Mouse (Mus musculus) neural tube, embryonic 13.5 days (tissue): ENCODE measurements at regions not wholly inside any gene's neighbourhood (a gene's known extent, or its start where the extent isn't known, plus 50 kb on each side); places are given as distances from the start of the nearest gene placed in this dataset.

ENCODE experiments used
- ATAC-seq: fragments of 200-750 bp; cut with Nextera tagmentation; 2 replicates; pipeline ENCODE4 v1.8.0; 2017; ENCODE audit warnings: low read depth, mild to moderate bottlenecking, moderate TSS enrichment, moderate library complexity
- H3K27ac ChIP-seq: fragments of 300-500 bp; sonication (generic); replicated peaks from 2 replicates; pipeline ENCODE4 v1.5.1; 2015; ENCODE audit warnings: moderate library complexity, mild to moderate bottlenecking, inconsistent platforms
- H3K27me3 ChIP-seq: fragments of 300-500 bp; sonication (generic); 2 replicates; pipeline ENCODE4 v1.6.1; 2015; ENCODE audit warnings: mild to moderate bottlenecking, inconsistent platforms
- H3K36me3 ChIP-seq: fragments of 300-500 bp; sonication (generic); 2 replicates; pipeline ENCODE4 v1.6.1; 2015; ENCODE audit warnings: mild to moderate bottlenecking, inconsistent platforms
- H3K4me1 ChIP-seq: fragments of 300-500 bp; sonication (generic); replicated peaks from 2 replicates; pipeline ENCODE4 v1.6.1; 2015; ENCODE audit warnings: inconsistent platforms
- H3K4me2 ChIP-seq: fragments of 300-500 bp; sonication (generic); 2 replicates; pipeline ENCODE4 v1.6.1; 2015; ENCODE audit warnings: inconsistent platforms, mild to moderate bottlenecking, moderate library complexity
- H3K4me3 ChIP-seq: fragments of 300-500 bp; sonication (generic); 2 replicates; pipeline ENCODE4 v1.5.1; 2015; ENCODE audit warnings: mild to moderate bottlenecking, inconsistent platforms
- H3K9ac ChIP-seq: fragments of 300-500 bp; sonication (generic); 2 replicates; pipeline ENCODE4 v1.6.1; 2015; ENCODE audit warnings: moderate library complexity, mild to moderate bottlenecking, inconsistent platforms
- H3K9me3 ChIP-seq: fragments of 300-500 bp; sonication (generic); 2 replicates; pipeline ENCODE4 v1.6.1; 2016; ENCODE audit warnings: inconsistent platforms
- WGBS: fragments of 180-500 bp; shearing (Covaris S2); methylation state at CpG from one replicate; pipeline ENCODE4 v1.1.7; 2015; 5-methylcytosine and 5-hydroxymethylcytosine counted together

DNA sequence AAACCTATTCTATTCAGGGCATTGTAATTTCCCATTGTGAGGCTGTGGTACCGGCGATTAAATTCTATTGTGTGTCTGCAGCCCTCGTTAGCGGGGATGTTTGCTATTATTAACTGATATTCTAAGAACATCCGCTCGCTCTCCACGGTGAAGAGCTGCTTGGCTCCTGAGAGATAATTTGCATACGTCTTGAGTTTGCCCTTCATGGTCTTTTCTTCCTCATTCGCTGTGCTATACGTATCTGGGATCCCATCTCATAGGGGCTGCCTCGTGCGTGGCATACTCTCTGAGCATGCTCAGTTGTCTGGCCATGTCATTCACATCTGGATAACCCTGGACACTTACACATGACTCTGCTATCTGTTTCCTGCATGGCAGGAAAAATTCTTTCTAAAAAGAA lies 275.7 kb downstream of the Gm11011 start:
- H3K4me1 ChIP-seq = peaks cover 18% of the 10 kb centered on the region; the same call in 1 of the 2 replicates
- H3K27me3 ChIP-seq = no peaks in the 10 kb centered on the region
- no peak overlapping the region for H3K4me2 ChIP-seq
- no peak overlapping the region for H3K4me3 ChIP-seq
- H3K9me3 ChIP-seq = no peaks in the 10 kb centered on the region
- ATAC-seq = no peak
- no peaks in the 10 kb centered on the region for H3K36me3 ChIP-seq
- H3K27ac ChIP-seq = 0 out of 2 replicates have a peak overlapping the region, but pooled peaks have one; percentile 28
- WGBS = 56% methylated on average over 12 of the region's 12 CpGs
- H3K9ac ChIP-seq = no peak overlapping the region

GRCm38 (mm10) chr2:169311356-169311755 lies 276.2 kb downstream of the Gm11011 start:
- Histone ChIP-seq H3K27ac (0 out of 2 replicates have a peak overlapping the region, but pooled peaks have one; percentile 28), H3K9me3 (no peaks in the 10 kb centered on the region), H3K4me2 (no peak overlapping the region), H3K9ac (no peak overlapping the region), H3K4me1 (peaks cover 18% of the 10 kb centered on the region; the same call in 1 of the 2 replicates), H3K27me3 (no peaks in the 10 kb centered on the region), H3K4me3 (no peak overlapping the region), H3K36me3 (no peaks in the 10 kb centered on the region)
- no peak for ATAC-seq
- 81% methylated on average over 4 of the region's 4 CpGs for WGBS

DNA sequence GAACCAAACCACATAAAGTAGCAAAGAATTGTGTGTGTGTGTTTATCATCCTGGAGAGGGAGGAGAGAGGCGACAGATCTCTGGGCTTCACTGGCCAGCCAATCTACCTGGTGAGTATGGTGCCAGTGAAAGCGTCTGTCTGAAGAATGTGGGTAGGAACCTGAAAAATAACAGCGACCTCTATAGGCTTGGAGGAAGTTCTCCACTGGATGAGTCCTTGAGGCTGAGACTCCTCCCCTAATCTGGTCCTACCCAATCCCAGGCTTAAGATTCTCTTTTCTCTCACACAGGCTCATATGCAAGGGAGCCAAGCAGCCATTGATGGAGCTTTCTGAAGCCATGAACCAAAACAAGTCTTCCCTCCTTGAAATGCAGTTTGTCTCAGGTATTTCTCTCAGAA lies 283.2 kb downstream of the Gm11011 start:
- Histone ChIP-seq H3K9ac (no peak overlapping the region), H3K27ac (no peak overlapping the region), H3K4me1 (peaks cover 16% of the 10 kb centered on the region), H3K4me2 (no peak overlapping the region), H3K27me3 (no peaks in the 10 kb centered on the region), H3K4me3 (no peak overlapping the region), H3K36me3 (no peaks in the 10 kb centered on the region), H3K9me3 (no peaks in the 10 kb centered on the region)
- no peak for ATAC-seq
- WGBS = 85% methylated on average over 3 of the region's 3 CpGs

DNA sequence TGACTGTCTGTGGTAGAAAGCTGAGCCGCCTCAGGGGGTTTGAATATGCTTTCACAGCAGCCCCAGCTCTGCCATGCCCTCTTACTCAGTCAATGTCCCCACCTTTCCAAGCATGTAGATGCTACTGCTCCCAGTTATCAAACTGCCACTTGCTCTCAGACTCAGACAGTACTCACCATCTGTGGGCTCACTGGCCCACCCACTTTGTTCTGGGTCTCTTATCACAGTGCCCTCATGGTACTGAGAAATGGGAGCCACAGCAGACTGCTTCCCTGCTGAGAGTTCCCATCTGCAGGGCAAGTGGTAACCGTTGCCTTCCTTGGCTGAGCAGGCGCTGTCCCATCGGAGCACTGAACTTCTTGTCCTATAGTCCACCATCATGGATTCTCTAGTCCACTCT lies 286.6 kb downstream of the Gm11011 start:
- no peak overlapping the region for H3K4me3 ChIP-seq
- H3K9ac ChIP-seq = no peak overlapping the region
- peaks cover 35% of the 10 kb centered on the region for H3K4me1 ChIP-seq
- H3K4me2 ChIP-seq = no peak overlapping the region
- no peaks in the 10 kb centered on the region for H3K36me3 ChIP-seq
- WGBS = 77% methylated on average over 4 of the region's 4 CpGs
- no peaks in the 10 kb centered on the region for H3K27me3 ChIP-seq
- no peaks in the 10 kb centered on the region for H3K9me3 ChIP-seq
- ATAC-seq = no peak
- peak overlapping the region; percentile 64 for H3K27ac ChIP-seq

GRCm38 (mm10) chr2:169300411-169300810 lies 287.1 kb downstream of the Gm11011 start:
- Histone ChIP-seq H3K36me3 (no peaks in the 10 kb centered on the region), H3K27me3 (no peaks in the 10 kb centered on the region), H3K4me3 (no peak overlapping the region), H3K9me3 (no peaks in the 10 kb centered on the region), H3K27ac (peak overlapping the region; percentile 64), H3K9ac (no peak overlapping the region), H3K4me2 (no peak overlapping the region), H3K4me1 (peaks cover 35% of the 10 kb centered on the region)
- no peak for ATAC-seq
- WGBS = 71% methylated on average over 8 of the region's 8 CpGs

- Histone ChIP-seq H3K4me1 (peaks cover 35% of the 10 kb centered on the region), H3K36me3 (no peaks in the 10 kb centered on the region), H3K27me3 (no peaks in the 10 kb centered on the region), H3K4me2 (peak overlapping the region; percentile 52), H3K9me3 (no peaks in the 10 kb centered on the region), H3K9ac (peak overlapping the region; percentile 63), H3K27ac (peak overlapping the region; percentile 86), H3K4me3 (peak overlapping the region; percentile 17)
- peak; percentile 81 for ATAC-seq
- WGBS = 8% methylated on average over 21 of the region's 21 CpGs
These were observed 289.5 kb downstream of the Gm11011 start for GRCm38 (mm10) chr2:169297841-169298627.

DNA sequence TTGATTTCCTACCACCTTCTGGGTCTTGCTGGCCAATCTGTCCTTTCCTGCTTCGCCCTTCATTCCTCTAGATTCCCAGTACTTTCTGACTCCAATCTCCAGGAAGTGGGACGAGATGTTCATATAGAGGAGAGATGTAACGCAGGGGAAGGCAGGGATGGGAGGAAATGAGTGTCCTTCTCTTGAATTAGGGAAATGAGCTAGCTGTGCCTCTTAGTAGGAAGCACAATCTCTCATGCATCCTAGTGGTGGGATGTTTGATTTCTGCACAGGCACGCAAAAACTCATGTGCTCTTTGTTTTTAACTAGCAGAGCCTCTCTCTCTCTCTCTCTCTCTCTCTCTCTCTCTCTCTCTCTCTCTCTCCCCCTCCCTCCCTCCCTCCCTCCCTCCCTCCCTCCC lies 290.3 kb downstream of the Gm11011 start:
- H3K4me2 ChIP-seq = no peak overlapping the region
- no peaks in the 10 kb centered on the region for H3K36me3 ChIP-seq
- no peaks in the 10 kb centered on the region for H3K27me3 ChIP-seq
- H3K4me3 ChIP-seq = no peak overlapping the region
- no peak for ATAC-seq
- H3K4me1 ChIP-seq = peaks cover 35% of the 10 kb centered on the region
- peak overlapping the region; percentile 61; the same call in 1 of the 2 replicates for H3K27ac ChIP-seq
- H3K9me3 ChIP-seq = no peaks in the 10 kb centered on the region
- WGBS = 43% methylated on average over 4 of the region's 4 CpGs
- no peak overlapping the region for H3K9ac ChIP-seq

GRCm38 (mm10) chr2:169293351-169293750 lies 294.2 kb downstream of the Gm11011 start:
- H3K9ac ChIP-seq = no peak overlapping the region
- no peak overlapping the region for H3K4me3 ChIP-seq
- H3K4me1 ChIP-seq = peaks cover 17% of the 10 kb centered on the region
- 18% methylated on average over 3 of the region's 3 CpGs for WGBS
- H3K27ac ChIP-seq = no peak overlapping the region
- H3K4me2 ChIP-seq = no peak overlapping the region
- no peaks in the 10 kb centered on the region for H3K9me3 ChIP-seq
- H3K36me3 ChIP-seq = no peaks in the 10 kb centered on the region
- ATAC-seq = no peak
- H3K27me3 ChIP-seq = no peaks in the 10 kb centered on the region

- H3K4me3 ChIP-seq = no peak overlapping the region
- no peak for ATAC-seq
- no peaks in the 10 kb centered on the region for H3K27me3 ChIP-seq
- no peak overlapping the region for H3K4me2 ChIP-seq
- H3K9me3 ChIP-seq = no peaks in the 10 kb centered on the region
- H3K4me1 ChIP-seq = no peaks in the 10 kb centered on the region
- WGBS = 92% methylated on average over 12 of the region's 12 CpGs
- H3K9ac ChIP-seq = no peak overlapping the region
- H3K36me3 ChIP-seq = no peaks in the 10 kb centered on the region
- no peak overlapping the region for H3K27ac ChIP-seq
These were observed 298.5 kb downstream of the Gm11011 start for GRCm38 (mm10) chr2:169288891-169289605.

DNA sequence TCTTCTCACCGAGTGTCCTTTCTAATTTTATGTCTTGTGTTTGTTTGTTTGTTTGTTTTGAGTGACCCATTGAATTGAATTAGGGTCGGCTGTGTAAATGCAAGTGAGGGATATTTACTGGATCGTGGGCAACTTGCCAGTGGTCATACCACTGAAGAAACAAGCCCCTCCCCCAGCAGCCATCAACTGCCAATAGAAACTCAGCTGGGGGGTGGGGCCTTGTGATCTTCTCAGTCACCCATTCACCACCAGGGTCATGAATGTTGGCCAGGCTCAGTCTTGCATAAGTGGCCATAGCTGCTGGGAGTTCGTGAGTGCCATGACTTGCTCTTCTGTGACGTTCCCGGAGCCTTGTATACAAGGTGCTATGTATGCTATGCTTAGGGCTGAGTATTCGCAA lies 300.8 kb downstream of the Gm11011 start:
- Histone ChIP-seq H3K27me3 (no peaks in the 10 kb centered on the region), H3K4me2 (no peak overlapping the region)
- no peak for ATAC-seq

GRCm38 (mm10) chr2:169282508-169283117 lies 304.9 kb downstream of the Gm11011 start:
- whole genome bisulfite sequencing = 74% methylated on average over 13 of the region's 13 CpGs
- Histone ChIP-seq H3K27ac (no peak overlapping the region), H3K4me3 (no peak overlapping the region), H3K36me3 (no peaks in the 10 kb centered on the region), H3K27me3 (no peaks in the 10 kb centered on the region), H3K9me3 (no peaks in the 10 kb centered on the region), H3K9ac (no peak overlapping the region), H3K4me1 (no peaks in the 10 kb centered on the region), H3K4me2 (no peak overlapping the region)
- no peak for ATAC-seq

More for the DNA sequence above, 300.8 kb downstream of the Gm11011 start:
- H3K36me3 ChIP-seq = no peaks in the 10 kb centered on the region
- H3K4me1 ChIP-seq = no peaks in the 10 kb centered on the region
- H3K4me3 ChIP-seq = no peak overlapping the region
- WGBS = 87% methylated on average over 7 of the region's 7 CpGs
- no peak overlapping the region for H3K9ac ChIP-seq
- no peaks in the 10 kb centered on the region for H3K9me3 ChIP-seq
- no peak overlapping the region for H3K27ac ChIP-seq

GRCm38 (mm10) chr2:169275371-169275770 lies 312.2 kb downstream of the Gm11011 start:
- no peak overlapping the region for H3K4me2 ChIP-seq
- no peak overlapping the region for H3K4me3 ChIP-seq
- no peaks in the 10 kb centered on the region for H3K27me3 ChIP-seq
- no peaks in the 10 kb centered on the region for H3K36me3 ChIP-seq
- no peak for ATAC-seq
- H3K9me3 ChIP-seq = no peaks in the 10 kb centered on the region; the same call in 1 of the 2 replicates
- H3K27ac ChIP-seq = no peak overlapping the region
- peaks cover 10% of the 10 kb centered on the region for H3K4me1 ChIP-seq
- 90% methylated on average over 4 of the region's 4 CpGs for WGBS
- H3K9ac ChIP-seq = no peak overlapping the region
